Mouse (Mus musculus) midbrain, postnatal 0 days (tissue): ENCODE data around the gene Pla2g12b. TPM values are rescaled to one million over a fixed set of nuclear protein-coding genes. Genes with fewer than 3 reads are reported as not detected.

Source experiments
- ATAC-seq: fragments of 200-750 bp; cut with Nextera tagmentation; 2 replicates; pipeline ENCODE4 v1.8.0; 2017; ENCODE audit warnings: moderate number of reproducible peaks, mild to moderate bottlenecking, moderate TSS enrichment, moderate library complexity; ENCODE audit not compliant: low FRiP score
- DNase-seq: peaks from one replicate; pipeline ENCODE4 v3.0.0-alpha.2; 2015; ENCODE audit warnings: low spot score
- H3K27ac ChIP-seq: fragments of 300-500 bp; sonication (generic); 2 replicates; pipeline ENCODE4 v1.5.1; 2014; ENCODE audit warnings: low read depth, mild to moderate bottlenecking, low read length, mixed read lengths
- H3K27me3 ChIP-seq: fragments of 300-500 bp; sonication (generic); 2 replicates; pipeline ENCODE4 v1.6.1; 2014; ENCODE audit warnings: low read length, control low read depth, mixed read lengths; ENCODE audit not compliant: insufficient read depth
- H3K36me3 ChIP-seq: fragments of 300-500 bp; sonication (generic); 2 replicates; pipeline ENCODE4 v1.6.1; 2014; ENCODE audit warnings: low read length, control low read depth, mixed read lengths; ENCODE audit not compliant: insufficient read depth
- H3K4me1 ChIP-seq: fragments of 300-500 bp; sonication (generic); 2 replicates; pipeline ENCODE4 v1.6.1; 2014; ENCODE audit warnings: mild to moderate bottlenecking, control low read depth, antibody characterized with exemption, low read length, mixed read lengths; ENCODE audit not compliant: insufficient read depth
- H3K4me2 ChIP-seq: fragments of 300-500 bp; sonication (generic); 2 replicates; pipeline ENCODE4 v1.6.1; 2014; ENCODE audit warnings: low read depth, mild to moderate bottlenecking, low read length, mixed read lengths; ENCODE audit not compliant: poor library complexity, severe bottlenecking
- H3K4me3 ChIP-seq: fragments of 300-500 bp; sonication (generic); 2 replicates; pipeline ENCODE4 v1.5.1; 2014; ENCODE audit warnings: low read depth, mild to moderate bottlenecking, low read length, moderate library complexity
- H3K9ac ChIP-seq: fragments of 300-500 bp; sonication (generic); replicated peaks from 2 replicates; pipeline ENCODE4 v1.6.1; 2014; ENCODE audit warnings: mild to moderate bottlenecking, low read length, moderate library complexity, mixed read lengths; ENCODE audit not compliant: poor library complexity, severe bottlenecking
- H3K9me3 ChIP-seq: fragments of 300-500 bp; sonication (generic); 2 replicates; pipeline ENCODE4 v1.6.1; 2016; ENCODE audit warnings: low read length, control low read depth
- CTCF ChIP-seq: IDR thresholded peaks from 2 replicates; pipeline ENCODE4 v1.5.1; 2016; ENCODE audit warnings: antibody characterized with exemption, mild to moderate bottlenecking
- WGBS: fragments of 180-500 bp; shearing (Covaris S2); extraction: QIAGEN DNeasy Blood & Tissue Kit; methylation state at CpG from one replicate; pipeline ENCODE4 v1.1.7; 2014; 5-methylcytosine and 5-hydroxymethylcytosine counted together
- polyA plus RNA-seq: library from polyadenylated mRNA; unstranded; fragments of >200 nt; fragmentation: Nextera tagmentation; extraction: Ambion mirVana; gene quantifications from 2 replicates; pipeline ENCODE4 v1.2.1, GENCODE M21; 2015
- total RNA-seq: library from RNA; depleted of rRNA; stranded (reverse); fragments of >200 nt; gene quantifications from 2 replicates; pipeline ENCODE4 v1.2.3, GENCODE M21; 2014; rRNA removed

The Pla2g12b gene
- not detected in 2 replicates for total RNA-seq
- not detected in 2 replicates for polyA plus RNA-seq

DNA sequence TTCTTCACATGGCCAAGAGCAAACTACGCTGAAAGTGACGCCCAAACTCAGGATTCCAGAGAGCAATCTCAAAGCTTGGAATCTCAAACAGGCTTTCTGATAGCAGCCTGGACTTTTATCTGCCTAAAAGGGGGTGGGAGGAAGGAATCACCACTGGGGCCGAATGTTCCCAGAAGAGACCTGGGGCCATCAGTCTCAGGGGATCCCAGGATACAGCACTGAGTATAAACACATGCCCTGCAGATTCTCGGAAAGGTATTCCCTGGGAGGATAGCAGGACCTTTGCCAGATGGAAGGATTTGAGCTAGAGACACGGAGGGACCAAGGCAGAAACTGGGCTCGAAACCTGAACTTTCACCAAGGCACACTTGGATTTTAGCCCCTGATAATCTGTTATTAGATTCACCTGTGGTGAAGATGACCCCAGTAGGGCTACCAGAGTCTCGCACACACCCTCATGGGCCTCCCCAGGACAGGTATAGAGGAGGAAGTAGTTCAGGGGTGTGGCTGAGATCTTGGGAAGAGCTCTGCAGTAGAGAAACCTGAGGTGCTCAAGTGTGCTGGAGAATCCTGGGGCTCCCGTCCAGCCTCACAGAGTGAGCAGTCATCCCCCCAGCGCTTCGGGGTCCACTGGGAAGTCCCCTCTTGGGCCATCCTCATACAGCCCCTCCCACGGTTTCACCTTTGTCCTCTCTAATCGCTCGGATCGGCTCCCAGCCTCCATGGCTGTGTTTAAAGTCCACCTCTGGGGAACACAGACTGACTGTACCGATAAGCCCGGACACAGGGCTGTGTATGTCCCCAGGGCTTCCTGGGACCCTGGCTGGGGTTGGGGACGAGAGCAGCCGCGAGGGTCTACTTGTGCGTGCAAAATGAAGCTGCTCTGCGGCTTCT lies at the start of gene Pla2g12b:
TSS of gene Pla2g12b (plus strand) at position 762 of the 894 bp plus-strand sequence.
- Histone ChIP-seq H3K27me3 (no peaks in the 10 kb centered on the region), H3K4me1 (no peaks in the 10 kb centered on the region), H3K9ac (no peak within 1 kb of the TSS), H3K4me2 (no peak within 1 kb of the TSS), H3K27ac (no peak within 1 kb of the TSS), H3K4me3 (no peak within 1 kb of the TSS), H3K9me3 (no peaks in the 10 kb centered on the region), H3K36me3 (no peaks in the 10 kb centered on the region)
- no peak for TF ChIP-seq CTCF
- 73% methylated on average over 21 of the region's 21 CpGs for whole genome bisulfite sequencing
- no peak for ATAC-seq
- DNase-seq: no peak

DNA sequence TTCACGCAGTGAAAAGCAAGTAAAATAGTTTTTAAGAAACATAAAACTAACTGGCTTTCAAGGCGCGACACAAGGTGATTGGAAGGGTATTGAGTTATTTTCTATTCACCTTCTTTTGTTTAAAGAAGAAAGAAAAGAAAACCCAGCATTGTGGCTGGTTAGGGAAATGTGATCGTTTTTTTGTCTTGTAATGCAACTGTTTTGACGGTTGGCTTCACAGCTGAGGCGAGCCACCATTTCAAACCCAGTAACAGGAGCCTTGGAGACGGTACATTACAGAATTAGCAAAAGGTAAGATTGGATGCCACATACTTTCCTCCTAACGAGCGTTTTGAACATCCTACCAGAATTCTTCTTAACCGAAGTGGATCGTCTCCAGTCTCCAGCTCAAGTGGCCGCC lies 49.3 kb upstream of the Pla2g12b start:
- Histone ChIP-seq H3K4me3 (no peak overlapping the region), H3K4me1 (no peaks in the 10 kb centered on the region)
- no peak for TF ChIP-seq CTCF

DNA sequence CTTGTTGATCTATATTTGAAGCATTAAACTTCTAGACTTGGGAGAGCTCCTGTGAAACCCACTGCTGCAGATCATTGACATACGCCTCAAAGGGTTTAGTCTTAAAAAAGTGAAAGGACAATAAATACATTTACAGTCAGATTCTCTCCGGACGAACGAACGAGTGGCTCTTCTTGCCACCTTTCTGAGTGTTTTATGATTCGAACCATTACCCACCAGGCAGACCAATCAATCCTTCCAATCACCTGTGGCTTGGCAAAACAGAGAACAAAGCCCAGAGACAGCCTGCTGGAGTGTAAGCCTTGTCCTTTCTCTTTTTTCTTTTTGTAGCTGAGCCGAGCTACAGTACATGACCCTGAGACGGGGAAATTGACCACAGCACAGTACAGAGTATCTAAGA lies 48.4 kb upstream of the Pla2g12b start:
- TF ChIP-seq CTCF: no peak
- ATAC-seq (no peak), DNase-seq (no peak)
- WGBS: 88% methylated on average over 8 of the region's 8 CpGs
- Histone ChIP-seq H3K4me1 (no peaks in the 10 kb centered on the region), H3K4me3 (no peak overlapping the region), H3K9ac (no peak overlapping the region), H3K27ac (no peak overlapping the region), H3K9me3 (no peaks in the 10 kb centered on the region), H3K36me3 (peaks cover 31% of the 10 kb centered on the region), H3K27me3 (no peaks in the 10 kb centered on the region), H3K4me2 (no peak overlapping the region)

More for the DNA sequence above, 49.3 kb upstream of the Pla2g12b start:
- H3K9ac ChIP-seq: no peak overlapping the region
- DNase-seq (no peak), ATAC-seq (no peak)
- WGBS: 91% methylated on average over 12 of the region's 12 CpGs
- H3K27ac ChIP-seq: no peak overlapping the region
- no peaks in the 10 kb centered on the region for H3K9me3 ChIP-seq
- H3K4me2 ChIP-seq: no peak overlapping the region
- peaks cover 32% of the 10 kb centered on the region for H3K36me3 ChIP-seq
- no peaks in the 10 kb centered on the region for H3K27me3 ChIP-seq

DNA sequence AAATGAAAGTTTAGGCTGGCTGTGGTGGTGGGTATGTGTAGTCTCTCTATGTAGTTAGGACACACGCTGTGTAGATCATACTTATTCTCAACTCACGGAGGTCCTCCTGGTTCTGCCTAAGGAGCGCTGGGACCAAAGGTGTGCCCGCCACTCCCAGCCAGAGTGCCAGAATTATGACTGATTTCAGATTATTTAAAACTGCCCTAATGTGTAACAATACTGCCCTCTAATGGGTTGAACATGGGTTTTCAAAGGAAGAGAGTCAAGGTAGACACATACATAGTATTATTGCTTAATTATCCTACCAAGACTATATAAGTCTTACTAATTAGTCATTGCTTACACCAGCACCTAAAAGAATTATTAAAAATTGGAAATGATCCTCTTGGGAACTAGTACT lies 44.7 kb upstream of the Pla2g12b start:
- peaks cover 20% of the 10 kb centered on the region; the same call in 1 of the 2 replicates for H3K36me3 ChIP-seq
- no peaks in the 10 kb centered on the region for H3K4me1 ChIP-seq
- DNase-seq (peak; percentile 23), ATAC-seq (no peak)
- H3K9ac ChIP-seq: no peak overlapping the region
- H3K27me3 ChIP-seq: no peaks in the 10 kb centered on the region
- no peak overlapping the region for H3K4me3 ChIP-seq
- peak; percentile 58 for TF ChIP-seq CTCF
- 88% methylated on average over 4 of the region's 4 CpGs for WGBS
- H3K4me2 ChIP-seq: no peak overlapping the region
- no peak overlapping the region for H3K27ac ChIP-seq
- H3K9me3 ChIP-seq: no peaks in the 10 kb centered on the region

DNA sequence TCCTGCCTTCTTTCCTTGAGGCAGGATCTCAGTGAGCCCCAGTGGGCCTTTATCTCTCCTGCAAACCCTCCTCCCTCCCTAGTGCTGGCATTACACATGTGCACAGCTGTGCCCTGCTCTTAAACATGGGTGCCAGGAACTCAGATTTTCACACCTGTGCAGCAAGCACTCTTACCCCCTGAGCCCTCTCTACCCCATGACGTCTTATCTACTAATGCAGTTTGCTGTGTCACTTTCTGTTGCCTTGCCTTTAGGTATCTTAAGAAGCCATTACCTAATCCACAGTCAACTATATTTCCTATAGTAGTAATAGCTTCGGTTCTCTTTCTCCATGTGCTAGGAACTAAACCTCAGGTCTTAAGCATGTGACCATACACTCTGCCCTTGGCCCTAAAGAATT lies 40.3 kb upstream of the Pla2g12b start:
- H3K36me3 ChIP-seq: peaks cover 35% of the 10 kb centered on the region
- H3K4me2 ChIP-seq: no peak overlapping the region
- no peak for DNase-seq
- no peaks in the 10 kb centered on the region for H3K4me1 ChIP-seq
- no peak for TF ChIP-seq CTCF
- no peak overlapping the region for H3K27ac ChIP-seq
- WGBS: 93% methylated on average over 2 of the region's 2 CpGs
- H3K4me3 ChIP-seq: no peak overlapping the region
- ATAC-seq: no peak
- no peak overlapping the region for H3K9ac ChIP-seq
- H3K9me3 ChIP-seq: no peaks in the 10 kb centered on the region
- H3K27me3 ChIP-seq: no peaks in the 10 kb centered on the region

DNA sequence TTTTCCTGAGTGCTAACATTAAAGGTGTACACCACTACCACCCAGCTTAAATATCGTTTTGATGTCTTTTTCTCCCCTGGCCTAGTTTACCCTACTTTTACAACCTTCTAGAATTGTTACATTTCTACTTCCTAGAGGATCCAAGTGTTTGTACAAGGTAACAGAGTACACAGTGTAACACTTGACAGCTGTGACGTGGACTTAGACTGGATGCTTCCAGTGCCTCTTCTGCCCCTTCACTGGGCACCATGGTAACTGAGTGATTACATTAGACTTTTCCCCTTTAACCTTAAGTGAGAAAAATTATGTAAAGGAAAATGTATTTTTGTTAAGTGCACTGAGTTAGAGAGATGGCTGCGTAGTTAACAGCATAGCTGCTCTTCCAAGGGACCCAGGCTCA lies 38.9 kb upstream of the Pla2g12b start:
- Histone ChIP-seq H3K27me3 (no peaks in the 10 kb centered on the region), H3K27ac (no peak overlapping the region), H3K4me2 (no peak overlapping the region), H3K36me3 (peaks cover 42% of the 10 kb centered on the region), H3K9me3 (no peaks in the 10 kb centered on the region), H3K4me1 (no peaks in the 10 kb centered on the region), H3K4me3 (no peak overlapping the region), H3K9ac (no peak overlapping the region)
- DNase-seq (no peak), ATAC-seq (no peak)
- WGBS: 93% methylated on average over 3 of the region's 3 CpGs
- no peak for TF ChIP-seq CTCF
